Mouse (Mus musculus) kidney, adult 2 months (tissue): ENCODE results near the gene Nfam1.
"Not testable (repeated sequence)": the region's sequence is repeated elsewhere in the genome, so short reads cannot be mapped to it uniquely, and the experiment has no call there.

Experiments
- CTCF ChIP-seq: fragments of 200-500 bp; conservative IDR thresholded peaks from 2 replicates; pipeline ENCODE4 v1.5.1; 2011; ENCODE audit warnings: low read depth, mild to moderate bottlenecking, control low read depth, low read length, moderate library complexity, mixed read lengths; ENCODE audit not compliant: insufficient read depth, insufficient read length
- POLR2A ChIP-seq: fragments of 200-500 bp; IDR thresholded peaks from one replicate; pipeline ENCODE4 v1.6.1; 2011; ENCODE audit warnings: low read depth, low read length, control low read depth

GRCm38 (mm10) chr15:83062582-83062981 is 29.5 kb upstream of the Nfam1 start:
- TF ChIP-seq POLR2A, CTCF: not testable (repeated sequence)
